Mouse (Mus musculus): ENCODE measurements around the gene E130218I03Rik. TPM values are rescaled to one million over a fixed set of nuclear protein-coding genes. Genes with fewer than 3 reads are reported as not detected.

Gene E130218I03Rik
- polyA plus RNA-seq, 1 experiment from 2014 or later = 0.51 TPM

- Histone ChIP-seq H3K27me3 (replicated peaks) (peaks cover 42% of the 10 kb centered on the region), H3K4me2 (peak overlapping the region; percentile 97), H3K36me3 (no peaks in the 10 kb centered on the region), H3K9ac (peak overlapping the region; percentile 67), H3K4me1 (replicated peaks) (peaks cover 82% of the 10 kb centered on the region), H3K27ac (ENCODE audit: poor library complexity, severe bottlenecking) (peak overlapping the region; percentile 50), H3K4me3 (peak overlapping the region; percentile 54), H3K9me3 (replicated peaks) (no peaks in the 10 kb centered on the region)
- no peak for ATAC-seq (ENCODE audit: insufficient number of reproducible peaks, low FRiP score)
- 19% methylated on average over 15 of the region's 15 CpGs for WGBS
These were observed 9.7 kb downstream of the E130218I03Rik start for GRCm38 (mm10) chr4:134252911-134253721.

GRCm38 (mm10) chr4:134253722-134254324 lies 10.4 kb downstream of the E130218I03Rik start, which contains the start of gene Grrp1:
TSS of gene Grrp1 (minus strand) at chr4:134254106.
- peak within 1 kb of the TSS; percentile 97 for H3K4me2 ChIP-seq
- no peaks in the 10 kb centered on the region for H3K36me3 ChIP-seq
- 2% methylated on average over 13 of the region's 13 CpGs for WGBS
- peak within 1 kb of the TSS; percentile 50 for H3K27ac ChIP-seq (ENCODE audit: poor library complexity, severe bottlenecking)
- peaks cover 83% of the 10 kb centered on the region for H3K4me1 ChIP-seq (replicated peaks)
- peaks cover 35% of the 10 kb centered on the region for H3K27me3 ChIP-seq (replicated peaks)
- no peak for ATAC-seq (ENCODE audit: insufficient number of reproducible peaks, low FRiP score)
- peak within 1 kb of the TSS; percentile 54 for H3K4me3 ChIP-seq
- H3K9me3 ChIP-seq (replicated peaks) = no peaks in the 10 kb centered on the region
- H3K9ac ChIP-seq = peak within 1 kb of the TSS; percentile 67

- Histone ChIP-seq H3K4me2 (no peak overlapping the region), H3K36me3 (no peaks in the 10 kb centered on the region), H3K9me3 (replicated peaks) (no peaks in the 10 kb centered on the region), H3K27me3 (replicated peaks) (peaks cover 30% of the 10 kb centered on the region), H3K27ac (ENCODE audit: poor library complexity, severe bottlenecking) (no peak overlapping the region), H3K9ac (no peak overlapping the region), H3K4me1 (replicated peaks) (peaks cover 79% of the 10 kb centered on the region), H3K4me3 (no peak overlapping the region)
- no peak for ATAC-seq (ENCODE audit: insufficient number of reproducible peaks, low FRiP score)
- 53% methylated on average over 3 of the region's 3 CpGs for WGBS
These were observed 11.4 kb downstream of the E130218I03Rik start for GRCm38 (mm10) chr4:134254835-134255234.

- Histone ChIP-seq H3K4me2 (no peak overlapping the region), H3K27me3 (replicated peaks) (peaks cover 23% of the 10 kb centered on the region), H3K9ac (no peak overlapping the region), H3K4me3 (no peak overlapping the region), H3K27ac (ENCODE audit: poor library complexity, severe bottlenecking) (0 out of 2 replicates have a peak overlapping the region, but pooled peaks have one; percentile 0), H3K9me3 (replicated peaks) (no peaks in the 10 kb centered on the region), H3K36me3 (no peaks in the 10 kb centered on the region), H3K4me1 (replicated peaks) (peaks cover 69% of the 10 kb centered on the region)
- 33% methylated on average over 4 of the region's 4 CpGs for WGBS
- no peak for ATAC-seq (ENCODE audit: insufficient number of reproducible peaks, low FRiP score)
These were observed 12.4 kb downstream of the E130218I03Rik start for GRCm38 (mm10) chr4:134255854-134256253.

- Histone ChIP-seq H3K4me3 (no peak overlapping the region), H3K27ac (ENCODE audit: poor library complexity, severe bottlenecking) (0 out of 2 replicates have a peak overlapping the region, but pooled peaks have one; percentile 32), H3K9me3 (replicated peaks) (no peaks in the 10 kb centered on the region), H3K4me1 (replicated peaks) (peaks cover 61% of the 10 kb centered on the region), H3K4me2 (peak overlapping the region; percentile 44), H3K9ac (peak overlapping the region; percentile 0; the same call in 1 of the 2 replicates), H3K27me3 (replicated peaks) (peaks cover 16% of the 10 kb centered on the region), H3K36me3 (no peaks in the 10 kb centered on the region)
- no peak; the same call in 1 of the 2 replicates for ATAC-seq (ENCODE audit: insufficient number of reproducible peaks, low FRiP score)
- whole genome bisulfite sequencing = 12% methylated on average over 17 of the region's 19 CpGs
These were observed 13.1 kb downstream of the E130218I03Rik start for GRCm38 (mm10) chr4:134256407-134257197.

GRCm38 (mm10) chr4:134257198-134258009 lies 13.9 kb downstream of the E130218I03Rik start:
- 23% methylated on average over 11 of the region's 11 CpGs for WGBS
- no peak overlapping the region for H3K4me3 ChIP-seq
- H3K27me3 ChIP-seq (replicated peaks) = peaks cover 8% of the 10 kb centered on the region
- ATAC-seq (ENCODE audit: insufficient number of reproducible peaks, low FRiP score) = no peak
- peaks cover 53% of the 10 kb centered on the region for H3K4me1 ChIP-seq (replicated peaks)
- H3K9me3 ChIP-seq (replicated peaks) = 0 out of 2 replicates have a peak, but pooled peaks cover 4% of the 10 kb centered on the region
- 0 out of 2 replicates have a peak overlapping the region, but pooled peaks have one; percentile 0 for H3K9ac ChIP-seq
- no peaks in the 10 kb centered on the region for H3K36me3 ChIP-seq
- H3K4me2 ChIP-seq = peak overlapping the region; percentile 44
- H3K27ac ChIP-seq (ENCODE audit: poor library complexity, severe bottlenecking) = 0 out of 2 replicates have a peak overlapping the region, but pooled peaks have one; percentile 32

- no peak overlapping the region for H3K4me2 ChIP-seq
- 60% methylated on average over 11 of the region's 11 CpGs for WGBS
- H3K27ac ChIP-seq (ENCODE audit: poor library complexity, severe bottlenecking) = no peak overlapping the region
- peaks cover 46% of the 10 kb centered on the region for H3K4me1 ChIP-seq (replicated peaks)
- H3K27me3 ChIP-seq (replicated peaks) = 0 out of 2 replicates have a peak, but pooled peaks cover under 1% of the 10 kb centered on the region
- H3K9ac ChIP-seq = no peak overlapping the region
- ATAC-seq (ENCODE audit: insufficient number of reproducible peaks, low FRiP score) = no peak
- no peaks in the 10 kb centered on the region for H3K36me3 ChIP-seq
- no peak overlapping the region for H3K4me3 ChIP-seq
- H3K9me3 ChIP-seq (replicated peaks) = 0 out of 2 replicates have a peak, but pooled peaks cover 4% of the 10 kb centered on the region
These were observed 14.9 kb downstream of the E130218I03Rik start for GRCm38 (mm10) chr4:134258354-134258753.

- 25% methylated on average over 6 of the region's 6 CpGs for WGBS
- no peak overlapping the region for H3K4me2 ChIP-seq
- peaks cover 8% of the 10 kb centered on the region; the same call in 1 of the 2 replicates for H3K9me3 ChIP-seq (replicated peaks)
- no peaks in the 10 kb centered on the region for H3K27me3 ChIP-seq (replicated peaks)
- H3K4me1 ChIP-seq (replicated peaks) = 0 out of 2 replicates have a peak, but pooled peaks cover under 1% of the 10 kb centered on the region
- no peak for ATAC-seq (ENCODE audit: insufficient number of reproducible peaks, low FRiP score)
- no peak overlapping the region for H3K9ac ChIP-seq
- H3K4me3 ChIP-seq = no peak overlapping the region
- no peak overlapping the region for H3K27ac ChIP-seq (ENCODE audit: poor library complexity, severe bottlenecking)
- H3K36me3 ChIP-seq = no peaks in the 10 kb centered on the region
These were observed 19.7 kb downstream of the E130218I03Rik start for GRCm38 (mm10) chr4:134263191-134263590.

GRCm38 (mm10) chr4:134265860-134266585 lies 22.6 kb downstream of the E130218I03Rik start:
- Histone ChIP-seq H3K27ac (ENCODE audit: poor library complexity, severe bottlenecking) (no peak overlapping the region), H3K4me2 (no peak overlapping the region), H3K4me3 (no peak overlapping the region), H3K9ac (no peak overlapping the region), H3K36me3 (no peaks in the 10 kb centered on the region), H3K4me1 (replicated peaks) (no peaks in the 10 kb centered on the region), H3K27me3 (replicated peaks) (no peaks in the 10 kb centered on the region), H3K9me3 (replicated peaks) (peaks cover 13% of the 10 kb centered on the region)
- no peak for ATAC-seq (ENCODE audit: insufficient number of reproducible peaks, low FRiP score)
- 66% methylated on average over 9 of the region's 9 CpGs for WGBS
